Mouse (Mus musculus) frontal cortex, postnatal 10 days (tissue): Measurements from ENCODE around the gene Vmn1r167.
"Not testable (repeated sequence)": the region's sequence is repeated elsewhere in the genome, so short reads cannot be mapped to it uniquely, and the experiment has no call there.

Experiments used
- DNase-seq, 2 experiments: peaks; one replicate each; pipeline ENCODE4 v3.0.0; 2022; ENCODE audit warnings: low spot score in 2 of 2, mixed read lengths in 1 of 2

The Vmn1r167 gene

DNA sequence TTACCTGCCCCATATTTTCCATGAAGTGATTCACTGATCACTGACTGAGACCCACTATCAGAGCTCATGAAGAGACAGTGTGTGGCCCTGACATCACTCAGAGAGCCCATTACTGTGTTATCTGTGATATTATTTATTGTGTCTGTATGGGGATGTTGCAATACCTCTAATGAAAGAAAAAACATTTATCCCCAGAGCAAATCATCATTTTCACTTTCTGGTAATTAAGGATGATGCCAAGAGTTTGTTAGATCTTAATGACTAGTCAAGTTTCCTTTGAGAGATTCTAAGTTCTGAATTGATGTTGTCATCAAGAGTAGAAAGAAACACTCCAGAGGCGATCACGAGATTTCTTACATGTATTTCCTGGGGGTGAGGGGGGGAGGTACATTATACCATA lies at the start of gene Vmn1r167:
Vmn1r167 (minus strand) TSS at position 101 of the 400 bp plus-strand sequence.
- DNase-seq = not testable (repeated sequence)

DNA sequence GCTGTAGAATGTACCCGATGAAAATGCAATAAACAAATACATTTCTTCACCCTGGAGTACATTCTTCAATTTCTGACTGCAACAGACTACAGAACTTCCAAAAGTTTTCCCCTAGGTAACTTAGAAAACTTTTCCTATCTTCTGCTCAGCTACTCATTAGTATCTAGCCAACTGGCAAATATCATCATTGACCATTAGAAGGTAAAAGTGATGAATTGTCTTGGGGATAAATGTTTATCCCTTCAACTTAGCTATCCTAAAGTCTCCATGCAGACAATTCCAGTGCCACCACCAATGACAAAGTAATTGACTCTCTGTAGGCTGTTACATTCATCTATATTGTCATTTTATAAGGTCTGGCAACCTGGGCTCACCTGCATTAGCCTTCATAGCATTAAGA lies 32.4 kb upstream of the Vmn1r167 start, which contains the start of gene Vmn1r168:
Vmn1r168 (plus strand) TSS at position 301 of the 400 bp plus-strand sequence.
- not testable (repeated sequence) for DNase-seq

DNA sequence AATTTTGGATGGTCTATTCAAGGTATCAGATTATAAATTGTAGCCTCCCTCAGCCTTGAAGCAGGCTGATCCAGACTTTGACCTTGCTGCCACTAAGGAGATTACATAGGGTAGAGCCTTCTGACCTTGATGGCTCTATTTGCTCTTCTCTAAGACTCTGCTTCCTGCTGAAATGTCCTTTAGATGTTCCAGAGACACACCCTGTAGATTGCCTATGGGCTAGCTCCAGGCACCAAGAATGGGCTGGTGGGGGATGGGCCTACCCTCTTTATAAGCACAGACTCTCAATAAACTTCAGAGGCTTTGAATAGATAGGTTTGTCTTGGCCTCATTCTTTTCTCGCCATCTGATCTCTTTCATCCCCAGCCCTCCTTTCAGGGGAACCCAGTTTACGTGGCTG lies 34.1 kb downstream of the Vmn1r167 start:
- DNase-seq = not testable (repeated sequence)

DNA sequence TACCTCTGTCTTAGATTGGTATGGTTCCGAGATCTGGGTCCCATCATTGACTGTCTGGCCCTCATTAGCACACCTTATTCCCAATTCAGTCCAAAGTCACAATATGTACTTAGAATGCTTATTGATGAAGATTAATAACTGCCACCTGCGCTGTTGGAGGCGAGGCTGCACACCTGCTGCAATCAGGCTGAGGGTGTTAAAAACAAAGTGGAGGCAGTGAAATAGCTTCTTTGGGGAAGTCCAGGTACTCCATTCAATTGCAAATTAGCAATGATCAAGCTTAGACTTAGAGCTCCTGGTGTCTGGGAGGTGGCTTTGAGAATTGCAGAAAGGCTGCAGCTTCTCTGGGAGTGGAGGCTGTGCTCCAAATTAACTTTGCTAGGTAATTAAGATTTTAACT lies 36.2 kb downstream of the Vmn1r167 start:
- DNase-seq = not testable (repeated sequence)

DNA sequence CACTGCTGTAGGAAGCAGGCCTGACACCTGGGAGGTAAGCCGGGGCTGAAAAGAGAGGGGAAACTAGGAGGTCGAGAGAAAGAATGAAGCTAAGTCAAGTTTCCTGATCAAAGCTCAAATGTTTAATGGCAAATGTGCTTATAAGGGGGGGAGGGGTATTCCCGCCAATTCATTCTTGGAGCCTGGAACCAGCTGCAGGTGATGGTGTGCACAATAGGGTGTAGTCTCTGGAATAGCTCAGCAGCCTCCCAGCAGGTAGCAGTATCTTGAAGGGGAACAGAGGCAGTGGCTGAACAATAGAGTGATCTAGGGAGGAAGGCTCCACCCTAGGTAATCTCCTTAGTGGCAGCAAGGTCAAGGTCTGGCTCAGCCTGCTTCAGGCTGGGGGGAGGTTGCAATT lies 36.8 kb downstream of the Vmn1r167 start:
- not testable (repeated sequence) for DNase-seq
